Mouse (Mus musculus): ENCODE results near the gene Ptpru. TPM values are rescaled to one million over a fixed set of nuclear protein-coding genes. Genes with fewer than 3 reads are reported as not detected.

The Ptpru gene
- polyA plus RNA-seq, 1 experiment from 2014 or later, result 25.2 TPM

GRCm38 (mm10) chr4:131784034-131784433, 54.1 kb downstream of the Ptpru start:
- H3K4me2 ChIP-seq (replicated peaks; ENCODE audit: low read depth, low read length), result no peak overlapping the region
- 26% methylated on average over 9 of the region's 9 CpGs for WGBS
- H3K9me3 ChIP-seq (ENCODE audit: control insufficient read depth, low read length), result no peaks in the 10 kb centered on the region
- no peak for ATAC-seq (ENCODE audit: low FRiP score, low TSS enrichment)
- no peak overlapping the region for H3K27ac ChIP-seq (ENCODE audit: low read depth, low read length)
- 0 out of 2 replicates have a peak, but pooled peaks cover 2% of the 10 kb centered on the region for H3K4me1 ChIP-seq (ENCODE audit: control insufficient read depth, insufficient read depth, low read length)
- no peaks in the 10 kb centered on the region for H3K27me3 ChIP-seq (ENCODE audit: control insufficient read depth, insufficient read depth, low read length)
- no peak overlapping the region for H3K9ac ChIP-seq (ENCODE audit: low read depth, low read length)
- no peak overlapping the region for H3K4me3 ChIP-seq (ENCODE audit: low read length)
- no peaks in the 10 kb centered on the region; the same call in 1 of the 2 replicates for H3K36me3 ChIP-seq (ENCODE audit: control insufficient read depth, insufficient read depth, low read length)

- H3K36me3 ChIP-seq (ENCODE audit: control insufficient read depth, insufficient read depth, low read length), result no peaks in the 10 kb centered on the region
- no peak overlapping the region for H3K27ac ChIP-seq (ENCODE audit: low read depth, low read length)
- H3K9me3 ChIP-seq (ENCODE audit: control insufficient read depth, low read length), result no peaks in the 10 kb centered on the region
- no peak overlapping the region for H3K4me3 ChIP-seq (ENCODE audit: low read length)
- WGBS, result 38% methylated on average over 3 of the region's 3 CpGs
- 0 out of 2 replicates have a peak, but pooled peaks have one; percentile 33 for ATAC-seq (ENCODE audit: low FRiP score, low TSS enrichment)
- no peaks in the 10 kb centered on the region for H3K27me3 ChIP-seq (ENCODE audit: control insufficient read depth, insufficient read depth, low read length)
- no peak overlapping the region for H3K9ac ChIP-seq (ENCODE audit: low read depth, low read length)
- 0 out of 2 replicates have a peak, but pooled peaks cover 2% of the 10 kb centered on the region for H3K4me1 ChIP-seq (ENCODE audit: control insufficient read depth, insufficient read depth, low read length)
- no peak overlapping the region for H3K4me2 ChIP-seq (replicated peaks; ENCODE audit: low read depth, low read length)
These were observed 57.1 kb downstream of the Ptpru start for GRCm38 (mm10) chr4:131781023-131781422.

GRCm38 (mm10) chr4:131778616-131779275, 59.3 kb downstream of the Ptpru start:
- Histone ChIP-seq H3K9me3 (ENCODE audit: control insufficient read depth, low read length) (no peaks in the 10 kb centered on the region), H3K4me2 (replicated peaks; ENCODE audit: low read depth, low read length) (no peak overlapping the region), H3K27me3 (ENCODE audit: control insufficient read depth, insufficient read depth, low read length) (no peaks in the 10 kb centered on the region), H3K4me3 (ENCODE audit: low read length) (no peak overlapping the region), H3K4me1 (ENCODE audit: control insufficient read depth, insufficient read depth, low read length) (0 out of 2 replicates have a peak, but pooled peaks cover 2% of the 10 kb centered on the region), H3K36me3 (ENCODE audit: control insufficient read depth, insufficient read depth, low read length) (no peaks in the 10 kb centered on the region), H3K27ac (ENCODE audit: low read depth, low read length) (no peak overlapping the region), H3K9ac (ENCODE audit: low read depth, low read length) (no peak overlapping the region)
- no peak for ATAC-seq (ENCODE audit: low FRiP score, low TSS enrichment)
- 90% methylated on average over 14 of the region's 14 CpGs for WGBS

- H3K4me3 ChIP-seq (ENCODE audit: low read length), result no peak overlapping the region
- H3K27me3 ChIP-seq (ENCODE audit: control insufficient read depth, insufficient read depth, low read length), result no peaks in the 10 kb centered on the region
- no peak overlapping the region for H3K27ac ChIP-seq (ENCODE audit: low read depth, low read length)
- H3K9me3 ChIP-seq (ENCODE audit: control insufficient read depth, low read length), result no peaks in the 10 kb centered on the region
- ATAC-seq (ENCODE audit: low FRiP score, low TSS enrichment), result no peak
- no peaks in the 10 kb centered on the region for H3K4me1 ChIP-seq (ENCODE audit: control insufficient read depth, insufficient read depth, low read length)
- no peak overlapping the region for H3K4me2 ChIP-seq (replicated peaks; ENCODE audit: low read depth, low read length)
- no peak overlapping the region for H3K9ac ChIP-seq (ENCODE audit: low read depth, low read length)
- H3K36me3 ChIP-seq (ENCODE audit: control insufficient read depth, insufficient read depth, low read length), result peaks cover 6% of the 10 kb centered on the region; the same call in 1 of the 2 replicates
- 52% methylated on average over 11 of the region's 11 CpGs for WGBS
These were observed 66.7 kb downstream of the Ptpru start for GRCm38 (mm10) chr4:131771384-131771783.

- Histone ChIP-seq H3K27me3 (ENCODE audit: control insufficient read depth, insufficient read depth, low read length) (no peaks in the 10 kb centered on the region), H3K27ac (ENCODE audit: low read depth, low read length) (no peak overlapping the region), H3K9me3 (ENCODE audit: control insufficient read depth, low read length) (no peaks in the 10 kb centered on the region), H3K36me3 (ENCODE audit: control insufficient read depth, insufficient read depth, low read length) (peaks cover under 1% of the 10 kb centered on the region; the same call in 1 of the 2 replicates), H3K4me2 (replicated peaks; ENCODE audit: low read depth, low read length) (no peak overlapping the region), H3K4me1 (ENCODE audit: control insufficient read depth, insufficient read depth, low read length) (no peaks in the 10 kb centered on the region), H3K9ac (ENCODE audit: low read depth, low read length) (no peak overlapping the region), H3K4me3 (ENCODE audit: low read length) (no peak overlapping the region)
- ATAC-seq (ENCODE audit: low FRiP score, low TSS enrichment), result no peak
- 87% methylated on average over 7 of the region's 7 CpGs for WGBS
These were observed 74.2 kb downstream of the Ptpru start for GRCm38 (mm10) chr4:131763911-131764310.

GRCm38 (mm10) chr4:131763479-131763878, 74.6 kb downstream of the Ptpru start:
- WGBS, result 75% methylated on average over 3 of the region's 3 CpGs
- H3K9me3 ChIP-seq (ENCODE audit: control insufficient read depth, low read length), result no peaks in the 10 kb centered on the region
- H3K9ac ChIP-seq (ENCODE audit: low read depth, low read length), result no peak overlapping the region
- H3K27me3 ChIP-seq (ENCODE audit: control insufficient read depth, insufficient read depth, low read length), result no peaks in the 10 kb centered on the region
- no peak for ATAC-seq (ENCODE audit: low FRiP score, low TSS enrichment)
- H3K4me3 ChIP-seq (ENCODE audit: low read length), result no peak overlapping the region
- H3K4me1 ChIP-seq (ENCODE audit: control insufficient read depth, insufficient read depth, low read length), result no peaks in the 10 kb centered on the region
- no peak overlapping the region for H3K27ac ChIP-seq (ENCODE audit: low read depth, low read length)
- H3K36me3 ChIP-seq (ENCODE audit: control insufficient read depth, insufficient read depth, low read length), result no peaks in the 10 kb centered on the region
- H3K4me2 ChIP-seq (replicated peaks; ENCODE audit: low read depth, low read length), result no peak overlapping the region

- Histone ChIP-seq H3K4me3 (ENCODE audit: low read length) (no peak overlapping the region), H3K4me2 (replicated peaks; ENCODE audit: low read depth, low read length) (no peak overlapping the region), H3K27me3 (ENCODE audit: control insufficient read depth, insufficient read depth, low read length) (no peaks in the 10 kb centered on the region), H3K4me1 (ENCODE audit: control insufficient read depth, insufficient read depth, low read length) (no peaks in the 10 kb centered on the region), H3K27ac (ENCODE audit: low read depth, low read length) (no peak overlapping the region), H3K9ac (ENCODE audit: low read depth, low read length) (no peak overlapping the region), H3K36me3 (ENCODE audit: control insufficient read depth, insufficient read depth, low read length) (no peaks in the 10 kb centered on the region), H3K9me3 (ENCODE audit: control insufficient read depth, low read length) (no peaks in the 10 kb centered on the region)
- 79% methylated on average over 8 of the region's 8 CpGs for WGBS
- no peak for ATAC-seq (ENCODE audit: low FRiP score, low TSS enrichment)
These were observed 75.8 kb downstream of the Ptpru start for GRCm38 (mm10) chr4:131762211-131762784.

GRCm38 (mm10) chr4:131752204-131752837, 85.8 kb downstream of the Ptpru start:
- H3K4me2 ChIP-seq (replicated peaks; ENCODE audit: low read depth, low read length), result no peak overlapping the region
- ATAC-seq (ENCODE audit: low FRiP score, low TSS enrichment), result no peak
- no peaks in the 10 kb centered on the region for H3K36me3 ChIP-seq (ENCODE audit: control insufficient read depth, insufficient read depth, low read length)
- H3K27me3 ChIP-seq (ENCODE audit: control insufficient read depth, insufficient read depth, low read length), result no peaks in the 10 kb centered on the region
- H3K9ac ChIP-seq (ENCODE audit: low read depth, low read length), result no peak overlapping the region
- H3K9me3 ChIP-seq (ENCODE audit: control insufficient read depth, low read length), result no peaks in the 10 kb centered on the region
- no peak overlapping the region for H3K27ac ChIP-seq (ENCODE audit: low read depth, low read length)
- no peak overlapping the region for H3K4me3 ChIP-seq (ENCODE audit: low read length)
- H3K4me1 ChIP-seq (ENCODE audit: control insufficient read depth, insufficient read depth, low read length), result no peaks in the 10 kb centered on the region
- WGBS, result 50% methylated on average over 10 of the region's 10 CpGs

GRCm38 (mm10) chr4:131751561-131751960, 86.5 kb downstream of the Ptpru start:
- H3K9me3 ChIP-seq (ENCODE audit: control insufficient read depth, low read length), result no peaks in the 10 kb centered on the region
- H3K27ac ChIP-seq (ENCODE audit: low read depth, low read length), result no peak overlapping the region
- no peaks in the 10 kb centered on the region for H3K4me1 ChIP-seq (ENCODE audit: control insufficient read depth, insufficient read depth, low read length)
- 74% methylated on average over 7 of the region's 7 CpGs for WGBS
- H3K9ac ChIP-seq (ENCODE audit: low read depth, low read length), result no peak overlapping the region
- H3K36me3 ChIP-seq (ENCODE audit: control insufficient read depth, insufficient read depth, low read length), result no peaks in the 10 kb centered on the region
- H3K27me3 ChIP-seq (ENCODE audit: control insufficient read depth, insufficient read depth, low read length), result no peaks in the 10 kb centered on the region
- no peak overlapping the region for H3K4me3 ChIP-seq (ENCODE audit: low read length)
- no peak for ATAC-seq (ENCODE audit: low FRiP score, low TSS enrichment)
- H3K4me2 ChIP-seq (replicated peaks; ENCODE audit: low read depth, low read length), result no peak overlapping the region

Measured in kidney, embryonic 14.5 days (tissue).